Mouse (Mus musculus) intestine, embryonic 16.5 days (tissue): ENCODE data around the gene Olfr1373. TPM values are rescaled to one million over a fixed set of nuclear protein-coding genes. Genes with fewer than 3 reads are reported as not detected.
A peak's percentile ranks its signal among the peaks of the same experiment; 100 is the strongest.

Experiments used
- ATAC-seq: fragments of 200-750 bp; cut with Nextera tagmentation; 2 replicates; pipeline ENCODE4 v1.8.0; 2017; ENCODE audit warnings: moderate TSS enrichment, moderate library complexity
- H3K27ac ChIP-seq: fragments of 300-500 bp; sonication (generic); 2 replicates; pipeline ENCODE4 v1.5.1; 2014; ENCODE audit warnings: mild to moderate bottlenecking, low read length
- H3K27me3 ChIP-seq: fragments of 300-500 bp; sonication (generic); replicated peaks from 2 replicates; pipeline ENCODE4 v1.6.1; 2014; ENCODE audit warnings: low read length, control low read depth, mixed read lengths; ENCODE audit not compliant: control insufficient read depth, insufficient read depth
- H3K36me3 ChIP-seq: fragments of 300-500 bp; sonication (generic); 2 replicates; pipeline ENCODE4 v1.6.1; 2014; ENCODE audit warnings: low read length, control low read depth; ENCODE audit not compliant: control insufficient read depth, insufficient read depth
- H3K4me1 ChIP-seq: fragments of 300-500 bp; sonication (generic); 2 replicates; pipeline ENCODE4 v1.6.1; 2014; ENCODE audit warnings: low read length, control low read depth, mixed read lengths; ENCODE audit not compliant: control insufficient read depth, insufficient read depth
- H3K4me2 ChIP-seq: fragments of 300-500 bp; sonication (generic); 2 replicates; pipeline ENCODE4 v1.6.1; 2014; ENCODE audit warnings: low read depth, low read length, control low read depth
- H3K4me3 ChIP-seq: fragments of 300-500 bp; sonication (generic); 2 replicates; pipeline ENCODE4 v1.5.1; 2014; ENCODE audit warnings: mild to moderate bottlenecking, low read length
- H3K9ac ChIP-seq: fragments of 300-500 bp; sonication (generic); 2 replicates; pipeline ENCODE4 v1.6.1; 2014; ENCODE audit warnings: low read depth, low read length
- H3K9me3 ChIP-seq: fragments of 300-500 bp; sonication (generic); 2 replicates; pipeline ENCODE4 v1.6.1; 2016; ENCODE audit warnings: low read length, control low read depth; ENCODE audit not compliant: control insufficient read depth
- WGBS: fragments of 180-500 bp; shearing (Covaris S2); extraction: QIAGEN DNeasy Blood & Tissue Kit; methylation state at CpG from one replicate; pipeline ENCODE4 v1.1.7; 2014; 5-methylcytosine and 5-hydroxymethylcytosine counted together
- microRNA-seq: library from miRNA; unstranded; fragments of <30 nt; microRNA quantifications from one replicate; pipeline ENCODE4, GENCODE M21; 2016
- polyA plus RNA-seq: library from polyadenylated mRNA; unstranded; fragments of >200 nt; fragmentation: Nextera tagmentation; extraction: Ambion mirVana; gene quantifications from 2 replicates; pipeline ENCODE4 v1.2.1, GENCODE M21; 2015

Gene Olfr1373
- polyA plus RNA-seq, 1 experiment from 2014 or later, result not detected

DNA sequence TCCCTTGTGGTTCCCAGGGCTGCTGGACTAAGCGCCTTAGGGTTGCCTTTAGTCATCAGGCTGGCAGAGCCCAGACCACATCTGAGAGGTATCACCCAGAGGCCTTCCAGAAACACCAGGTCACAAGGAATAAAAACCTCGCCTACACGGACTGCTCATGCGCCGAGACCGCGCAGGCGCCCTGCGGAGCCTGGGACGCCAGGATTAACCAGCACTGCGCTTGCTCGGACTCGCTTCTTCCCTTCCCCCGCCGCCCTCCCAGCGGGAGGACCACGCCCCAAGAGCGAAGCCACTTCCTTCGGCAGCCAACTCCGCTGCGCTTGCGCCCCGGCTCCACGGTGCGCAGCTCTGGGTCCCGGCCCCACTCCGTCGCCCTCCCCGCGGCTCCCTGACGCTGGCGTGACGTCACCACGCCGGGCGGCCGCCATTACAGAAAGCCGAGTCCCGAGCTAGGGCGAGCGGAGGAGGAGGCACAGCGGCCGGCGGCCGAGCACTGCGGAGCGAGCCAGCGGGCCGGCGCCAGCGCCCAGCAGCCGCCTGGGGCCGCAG, 46.9 kb downstream of the Olfr1373 start, which contains the start of gene Ppp2ca:
Ppp2ca (plus strand) TSS at position 284 of the 549 bp plus-strand sequence.
- Histone ChIP-seq H3K4me3 (peak within 1 kb of the TSS; percentile 99), H3K9me3 (no peaks in the 10 kb centered on the region), H3K27ac (peak within 1 kb of the TSS; percentile 99), H3K4me2 (peak within 1 kb of the TSS; percentile 84), H3K9ac (peak within 1 kb of the TSS; percentile 100), H3K36me3 (no peaks in the 10 kb centered on the region), H3K27me3 (no peaks in the 10 kb centered on the region), H3K4me1 (peaks cover 27% of the 10 kb centered on the region)
- WGBS, result under 1% methylated on average over 53 of the region's 53 CpGs
- ATAC-seq, result peak; percentile 98

DNA sequence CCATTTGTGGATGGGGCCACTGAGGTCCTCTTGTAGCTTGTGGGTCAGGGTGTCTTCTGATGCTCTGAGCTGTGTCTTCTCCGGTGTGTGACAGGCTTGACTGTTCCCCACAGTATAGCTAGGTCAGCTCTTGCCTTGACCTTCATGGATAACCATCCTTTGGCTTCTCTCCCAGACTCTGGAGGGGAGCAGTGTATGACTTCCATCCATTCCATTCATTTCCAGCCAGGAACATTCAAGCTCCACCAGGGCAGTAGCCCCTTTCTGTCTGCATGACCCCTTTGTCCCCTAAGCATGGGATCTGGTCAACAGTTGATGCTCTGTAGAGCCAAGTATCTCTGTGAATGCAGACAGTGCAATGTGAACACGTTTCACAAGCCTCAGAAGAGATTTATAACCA, 47.7 kb downstream of the Olfr1373 start:
- Histone ChIP-seq H3K9ac (0 out of 2 replicates have a peak overlapping the region, but pooled peaks have one; percentile 72), H3K4me2 (peak overlapping the region; percentile 84; the same call in 1 of the 2 replicates), H3K27me3 (no peaks in the 10 kb centered on the region), H3K36me3 (no peaks in the 10 kb centered on the region), H3K4me1 (peaks cover 23% of the 10 kb centered on the region), H3K9me3 (no peaks in the 10 kb centered on the region), H3K4me3 (0 out of 2 replicates have a peak overlapping the region, but pooled peaks have one; percentile 99), H3K27ac (peak overlapping the region; percentile 93)
- WGBS, result 68% methylated on average over 2 of the region's 2 CpGs
- ATAC-seq, result no peak

DNA sequence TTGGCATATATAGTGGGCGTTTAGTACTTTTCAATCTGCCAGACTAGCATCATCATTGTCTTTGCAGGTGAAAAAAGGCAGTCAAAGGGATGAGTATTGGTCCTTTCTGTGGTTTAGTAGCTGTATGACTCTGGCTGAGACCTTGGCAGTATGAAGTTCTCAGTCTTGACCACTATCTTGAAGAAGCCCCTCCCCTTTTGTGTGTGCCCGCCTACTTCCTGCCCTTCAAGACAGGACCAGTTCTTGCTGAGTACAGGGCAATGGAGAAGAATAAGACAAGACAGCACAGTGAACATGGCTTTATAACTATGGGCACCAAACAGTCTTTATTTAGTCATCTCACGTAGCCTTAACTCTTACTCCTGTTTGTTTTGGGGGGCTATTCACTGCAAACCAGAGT, 48.3 kb downstream of the Olfr1373 start:
- H3K27ac ChIP-seq, result no peak overlapping the region
- no peak for ATAC-seq
- WGBS, result 68% methylated on average over 3 of the region's 3 CpGs

More for the DNA sequence above, 48.3 kb downstream of the Olfr1373 start:
- Histone ChIP-seq H3K9ac (no peak overlapping the region), H3K36me3 (no peaks in the 10 kb centered on the region), H3K4me3 (no peak overlapping the region), H3K4me1 (peaks cover 22% of the 10 kb centered on the region), H3K4me2 (no peak overlapping the region), H3K27me3 (no peaks in the 10 kb centered on the region), H3K9me3 (no peaks in the 10 kb centered on the region)

Small RNA genes lying within 50 kb of the gene (microRNA-seq; reads per million reads assigned to microRNA genes)
- gene Gm24157, result not detected
- gene Mir3061, result 10.5 reads per million, percentile 22 among the genes with 10 or more reads in this experiment

Other genes starting within 250 kb of the Olfr1373 start
- gene Cdkn2aipnl, start 177.9 kb downstream of the Olfr1373 start, polyA plus RNA-seq, result 81.5 and 87.0 TPM in 2 replicates
- gene Ube2b, start 144.8 kb downstream of the Olfr1373 start, polyA plus RNA-seq, result 185 and 201 TPM in 2 replicates
- 4.2 and 6.0 TPM in 2 replicates for gene Cdkl3, start 141.3 kb downstream of the Olfr1373 start, polyA plus RNA-seq
- 20.2 and 51.9 TPM in 2 replicates for gene Ppp2ca, start 46.8 kb downstream of the Olfr1373 start, polyA plus RNA-seq
- not detected in 2 replicates for gene Olfr1371, start 68.5 kb upstream of the Olfr1373 start, polyA plus RNA-seq
- 708 and 723 TPM in 2 replicates for gene Skp1a, start 86.5 kb upstream of the Olfr1373 start, polyA plus RNA-seq
- 2.9 and 3.4 TPM in 2 replicates for gene Tcf7, start 137.5 kb upstream of the Olfr1373 start, polyA plus RNA-seq
- 311 and 337 TPM in 2 replicates for gene Vdac1, start 215.3 kb upstream of the Olfr1373 start, polyA plus RNA-seq